Mouse (Mus musculus) urinary bladder, postnatal 14 days (tissue): ENCODE results near the gene Cntn1.
"Not testable (repeated sequence)": the region's sequence is repeated elsewhere in the genome, so short reads cannot be mapped to it uniquely, and the experiment has no call there.

ENCODE experiments used
- DNase-seq: peaks from one replicate; pipeline ENCODE4 v3.0.0; 2021; ENCODE audit warnings: low spot score

The Cntn1 gene

GRCm38 (mm10) chr15:92268741-92269322 lies 217.9 kb downstream of the Cntn1 start:
- DNase-seq, result no peak

GRCm38 (mm10) chr15:92271801-92272365 lies 220.9 kb downstream of the Cntn1 start:
- no peak for DNase-seq

GRCm38 (mm10) chr15:92276826-92277225 lies 225.9 kb downstream of the Cntn1 start:
- no peak for DNase-seq

- no peak for DNase-seq
Measured at GRCm38 (mm10) chr15:92277984-92278383, 227.0 kb downstream of the Cntn1 start.

GRCm38 (mm10) chr15:92280966-92281365 lies 230.0 kb downstream of the Cntn1 start:
- DNase-seq, result no peak

GRCm38 (mm10) chr15:92287616-92288015 lies 236.7 kb downstream of the Cntn1 start:
- no peak for DNase-seq

GRCm38 (mm10) chr15:92296479-92296878 lies 245.5 kb downstream of the Cntn1 start:
- no peak for DNase-seq

GRCm38 (mm10) chr15:92302796-92303195 lies 251.8 kb downstream of the Cntn1 start:
- no peak for DNase-seq

GRCm38 (mm10) chr15:92304221-92304620 lies 253.3 kb downstream of the Cntn1 start:
- peak; percentile 12 for DNase-seq

- DNase-seq, result no peak
Measured at GRCm38 (mm10) chr15:92321959-92322358, 271.0 kb downstream of the Cntn1 start.

- DNase-seq, result no peak
Measured at GRCm38 (mm10) chr15:92327111-92327510, 276.1 kb downstream of the Cntn1 start.

- DNase-seq, result no peak
Measured at GRCm38 (mm10) chr15:92340253-92340652, 289.3 kb downstream of the Cntn1 start.

GRCm38 (mm10) chr15:92341424-92341823 lies 290.5 kb downstream of the Cntn1 start:
- DNase-seq, result no peak

- no peak for DNase-seq
Measured at GRCm38 (mm10) chr15:92344136-92344869, 293.3 kb downstream of the Cntn1 start.

GRCm38 (mm10) chr15:92347426-92347825 lies 296.5 kb downstream of the Cntn1 start:
- DNase-seq, result no peak

- DNase-seq, result no peak
Measured at GRCm38 (mm10) chr15:92347902-92348301, 296.9 kb downstream of the Cntn1 start.

- DNase-seq, result not testable (repeated sequence)
Measured at GRCm38 (mm10) chr15:92348453-92348852, 297.5 kb downstream of the Cntn1 start.

GRCm38 (mm10) chr15:92364153-92364552 lies 313.2 kb downstream of the Cntn1 start:
- no peak for DNase-seq

GRCm38 (mm10) chr15:92364592-92364991 lies 313.6 kb downstream of the Cntn1 start:
- DNase-seq, result no peak
